Mouse (Mus musculus): ENCODE results near the gene Ppp2r5c.

Ppp2r5c gene

DNA sequence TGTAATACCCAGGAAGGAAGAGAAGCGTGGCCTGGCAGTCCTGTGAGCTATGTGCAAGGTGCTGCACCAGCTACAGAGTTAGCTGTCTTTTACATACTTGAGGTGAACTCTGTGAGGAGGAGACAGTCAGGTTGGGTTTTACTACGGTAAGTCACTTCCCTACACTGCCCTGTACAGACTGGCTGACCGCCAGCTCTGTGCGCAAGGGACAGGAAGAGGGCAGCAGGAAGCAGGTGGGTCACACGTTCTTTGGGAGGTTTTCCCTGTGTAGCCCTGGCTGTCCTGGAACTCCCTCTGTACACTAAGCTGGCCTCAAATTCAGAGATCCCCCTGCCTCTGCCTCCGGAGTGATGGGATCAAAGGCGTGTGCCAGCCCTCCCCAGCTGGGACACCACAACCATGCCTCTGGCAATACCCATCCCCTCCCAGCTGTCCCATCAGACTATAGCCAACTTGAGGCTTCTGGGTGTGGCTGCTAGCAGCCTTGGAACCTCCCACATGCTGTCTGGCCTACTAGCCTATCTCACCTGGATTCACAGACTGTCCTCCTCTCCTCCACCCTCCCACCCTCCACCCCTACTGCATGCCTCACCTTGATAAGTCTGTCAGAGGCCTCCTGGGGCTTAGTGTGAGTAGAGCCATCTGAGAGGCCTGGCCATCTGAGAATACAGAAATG is 102.7 kb downstream of the Ppp2r5c start:
- no peak for ATAC-seq (ENCODE audit: insufficient number of reproducible peaks, low FRiP score, low TSS enrichment)

DNA sequence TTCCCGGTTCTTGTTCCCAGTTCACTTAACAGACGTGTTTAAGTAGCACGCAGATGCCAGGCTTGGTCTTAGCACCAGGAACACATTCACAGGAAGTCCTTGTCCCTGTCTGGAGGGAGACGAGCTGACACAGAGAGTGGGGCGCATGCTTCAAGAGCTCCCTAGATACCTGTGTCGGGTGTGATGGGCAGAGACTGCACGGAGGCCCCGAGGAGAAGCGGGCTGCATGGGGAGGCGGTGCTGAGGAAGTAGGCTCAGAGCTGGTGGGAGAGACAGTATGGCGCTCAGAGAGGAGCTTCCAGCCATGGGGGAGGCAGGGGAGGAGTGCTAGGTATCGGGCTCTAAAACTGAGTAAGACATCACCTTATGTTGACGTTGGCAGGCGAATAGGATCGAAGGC is 103.4 kb downstream of the Ppp2r5c start:
- no peak for ATAC-seq (ENCODE audit: insufficient number of reproducible peaks, low FRiP score, low TSS enrichment)

DNA sequence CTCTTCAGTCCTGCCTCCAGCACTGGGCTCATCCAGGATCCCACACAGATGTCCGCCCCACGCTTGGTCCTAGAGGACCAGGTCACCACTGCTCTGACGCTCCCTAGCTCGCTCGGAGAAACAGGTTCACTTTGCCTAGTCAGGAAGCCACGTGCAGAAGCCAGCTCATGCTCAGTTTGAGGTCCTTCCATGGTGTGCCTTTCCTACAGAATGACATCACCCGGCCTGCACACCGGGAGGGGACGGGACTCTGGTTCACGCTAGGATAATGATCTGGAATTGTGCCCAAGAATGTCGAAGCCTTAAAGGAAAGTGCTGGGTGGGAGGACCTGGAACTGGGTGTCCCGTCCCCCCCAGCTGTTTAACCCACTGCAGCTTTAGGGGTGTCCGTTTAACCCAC is 105.2 kb downstream of the Ppp2r5c start:
- ATAC-seq (ENCODE audit: insufficient number of reproducible peaks, low FRiP score, low TSS enrichment) = no peak

DNA sequence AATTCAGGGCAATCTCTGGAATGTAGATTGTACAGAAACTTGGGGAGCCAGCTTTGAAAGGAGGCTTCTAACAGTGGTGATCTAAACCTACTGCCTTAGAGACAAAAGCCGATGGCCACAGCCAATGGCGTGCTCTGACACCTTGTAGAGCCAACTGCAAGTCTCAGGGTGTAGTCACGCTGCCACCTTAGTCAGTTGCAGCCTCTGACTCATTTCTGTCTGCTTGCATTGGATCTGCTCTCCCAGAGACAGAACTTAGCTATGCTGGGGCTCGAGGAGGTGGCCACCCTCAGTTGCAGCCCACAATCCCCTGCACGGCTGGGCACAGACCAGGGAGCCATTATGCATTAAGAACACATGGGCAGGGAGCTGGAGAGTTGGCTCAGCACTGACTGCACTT is 106.4 kb downstream of the Ppp2r5c start:
- no peak for ATAC-seq (ENCODE audit: insufficient number of reproducible peaks, low FRiP score, low TSS enrichment)

DNA sequence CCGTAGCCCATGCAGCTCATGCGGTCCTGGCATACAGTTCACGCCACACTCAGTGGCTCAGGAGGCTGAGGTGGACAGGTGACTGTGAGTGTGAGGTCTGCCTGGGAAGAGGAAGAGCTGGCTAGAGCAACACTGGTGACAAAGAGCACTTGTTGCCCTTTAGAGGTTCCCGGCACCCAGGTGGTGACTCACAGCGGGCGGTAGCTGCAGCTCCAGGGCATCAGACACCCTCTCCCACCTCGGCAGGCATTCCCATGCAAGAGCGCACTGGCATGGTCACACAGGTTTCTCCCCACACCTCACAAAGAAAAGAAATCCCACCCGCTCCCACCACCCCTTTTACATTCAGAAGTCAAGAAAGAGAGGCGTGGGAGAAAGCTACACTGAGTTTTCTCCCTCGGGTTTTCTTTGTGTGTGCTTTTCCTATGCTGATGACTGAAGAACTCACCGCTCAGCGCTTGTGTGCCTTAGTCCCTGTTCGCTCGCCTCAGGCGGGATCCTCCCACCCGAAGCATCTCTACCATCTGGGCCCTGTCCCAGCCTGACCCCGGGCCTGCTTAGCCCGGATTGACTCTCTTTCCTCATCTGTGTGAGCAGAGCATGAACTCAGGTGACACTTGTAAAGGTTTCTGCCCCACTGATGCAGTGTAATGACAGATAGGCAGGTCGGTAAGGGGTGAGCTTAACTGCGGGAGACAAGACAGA is 108.8 kb downstream of the Ppp2r5c start:
- no peak for ATAC-seq (ENCODE audit: insufficient number of reproducible peaks, low FRiP score, low TSS enrichment)

DNA sequence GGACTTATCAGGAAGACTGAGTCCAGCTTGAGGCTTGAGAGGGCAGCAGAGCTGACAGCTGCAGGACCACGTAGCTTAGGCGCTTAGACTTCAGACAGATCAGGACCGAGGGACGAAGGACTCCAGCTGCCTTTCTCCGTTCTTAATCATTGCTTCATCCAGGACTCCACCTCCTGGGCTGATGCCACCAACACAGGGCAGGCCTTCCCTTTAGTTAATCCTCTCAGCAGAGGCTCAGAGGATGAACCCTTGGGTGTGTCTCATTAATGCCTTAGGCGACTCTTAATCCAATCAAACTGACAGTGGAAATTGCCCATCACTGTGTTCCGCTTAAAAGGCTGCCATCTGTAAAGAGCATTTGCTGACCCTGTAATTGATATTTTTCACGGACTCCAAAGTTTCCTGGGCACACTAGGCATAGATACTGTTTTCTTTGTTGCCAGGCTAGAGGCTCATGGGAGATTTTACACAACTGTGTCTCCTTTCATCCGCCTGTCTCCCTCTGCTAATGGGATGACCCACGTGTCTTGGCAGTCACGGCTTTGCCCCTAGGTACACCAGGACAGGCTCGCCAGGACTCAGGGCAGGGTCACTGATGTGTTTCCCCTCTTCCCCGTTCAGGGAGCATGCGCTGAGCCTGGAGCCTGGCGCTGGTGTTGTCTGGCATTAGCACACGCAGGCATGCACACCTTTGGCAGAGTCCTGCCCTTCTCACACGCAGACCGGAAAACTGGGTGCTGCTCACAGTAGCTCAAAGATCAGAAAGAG is 110.1 kb downstream of the Ppp2r5c start:
- no peak for ATAC-seq (ENCODE audit: insufficient number of reproducible peaks, low FRiP score, low TSS enrichment)

DNA sequence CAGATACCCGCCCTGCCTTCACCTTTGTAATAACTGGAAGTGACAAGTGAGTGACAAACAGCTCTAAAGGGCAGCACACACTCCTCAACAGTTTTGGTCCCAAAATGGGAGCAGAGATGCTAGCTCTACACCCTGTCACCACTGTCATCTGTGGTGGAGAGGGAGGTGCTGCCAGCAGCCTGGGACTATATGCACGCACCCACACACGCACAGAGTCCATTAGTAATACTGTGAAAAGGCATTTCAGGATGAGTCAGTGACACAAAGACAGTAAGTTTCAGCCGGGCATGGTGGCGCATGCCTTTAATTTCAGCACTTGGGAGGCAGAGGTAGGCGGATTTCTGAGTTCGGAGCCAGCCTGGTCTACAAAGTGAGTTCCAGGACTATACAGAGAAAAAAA is 111.3 kb downstream of the Ppp2r5c start:
- ATAC-seq (ENCODE audit: insufficient number of reproducible peaks, low FRiP score, low TSS enrichment) = no peak

DNA sequence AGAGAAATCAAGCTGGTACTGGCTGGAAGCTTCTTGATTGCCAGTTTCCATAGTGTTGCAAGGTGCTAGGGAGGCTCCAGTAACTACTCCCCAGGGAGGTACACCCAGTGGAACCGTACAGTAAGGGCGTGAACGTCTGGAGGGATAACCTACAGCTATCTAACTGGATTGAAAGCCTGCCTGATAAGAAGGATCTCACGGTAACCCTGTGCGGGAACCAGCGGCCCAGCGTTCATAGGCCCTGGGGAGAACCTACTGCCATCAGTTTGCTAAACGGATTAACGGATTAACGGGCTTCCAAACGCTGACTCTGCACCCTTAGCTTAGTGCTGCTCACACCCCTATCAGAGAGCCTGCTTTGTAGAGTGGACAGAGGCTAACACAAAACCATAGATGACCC is 116.5 kb downstream of the Ppp2r5c start:
- ATAC-seq (ENCODE audit: insufficient number of reproducible peaks, low FRiP score, low TSS enrichment) = no peak

DNA sequence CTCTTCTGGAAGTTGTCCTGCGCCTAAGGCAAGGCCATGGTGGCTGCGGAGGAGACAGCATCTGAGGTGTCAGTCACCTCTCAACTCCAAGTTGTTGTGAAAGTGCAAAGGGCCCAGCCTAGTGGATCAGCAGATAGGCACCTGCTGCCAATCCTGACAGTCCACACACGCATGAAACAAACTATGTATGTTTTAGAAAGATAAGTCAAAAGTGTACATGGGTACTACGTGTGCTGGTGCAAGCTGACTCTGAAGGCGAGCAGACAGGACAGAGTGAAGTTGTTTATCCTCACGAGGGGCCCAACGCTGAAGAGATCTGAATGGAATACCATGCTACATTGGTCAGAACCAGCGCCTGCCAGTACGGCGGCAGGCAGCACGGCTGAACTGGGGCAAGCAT is 117.9 kb downstream of the Ppp2r5c start:
- ATAC-seq (ENCODE audit: insufficient number of reproducible peaks, low FRiP score, low TSS enrichment) = no peak

DNA sequence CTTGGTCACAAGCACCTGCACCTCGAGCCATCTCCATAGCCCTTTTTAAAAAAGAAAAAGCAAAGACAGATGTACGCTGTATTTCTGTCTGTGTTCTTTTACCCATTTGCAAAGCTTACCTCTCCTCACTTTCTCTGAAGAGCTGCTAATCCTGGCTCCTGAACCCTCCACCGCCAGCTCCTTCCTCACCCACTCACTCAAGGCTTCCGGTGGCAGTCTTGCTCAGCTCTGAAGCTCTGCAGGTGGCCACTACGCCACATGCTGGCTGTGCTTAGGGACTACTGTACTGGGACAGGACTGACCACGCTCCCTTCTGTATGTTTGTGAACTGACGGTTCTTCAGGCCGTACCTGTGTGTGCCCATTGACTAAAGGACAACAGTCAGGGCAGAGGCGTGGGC is 119.4 kb downstream of the Ppp2r5c start:
- no peak for ATAC-seq (ENCODE audit: insufficient number of reproducible peaks, low FRiP score, low TSS enrichment)

DNA sequence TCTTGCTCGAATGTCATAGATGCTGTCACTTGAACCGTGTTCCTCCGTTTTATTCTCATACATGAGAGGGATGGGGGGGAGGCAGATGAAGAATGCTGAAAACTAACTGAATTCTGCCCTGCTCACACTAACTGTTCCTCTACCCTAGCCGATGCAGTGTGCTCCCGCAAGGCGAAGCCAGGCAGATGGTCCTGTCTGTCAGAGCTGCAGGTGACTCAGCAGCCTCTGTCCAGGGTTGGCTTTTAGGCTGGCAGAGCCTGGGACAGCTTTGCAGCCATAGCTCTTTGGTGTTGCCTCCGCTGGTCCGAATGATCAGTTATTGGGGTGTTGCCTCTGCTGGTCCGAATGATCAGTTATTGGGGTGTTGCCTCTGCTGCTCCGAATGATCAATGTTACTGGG is 124.1 kb downstream of the Ppp2r5c start:
- ATAC-seq (ENCODE audit: insufficient number of reproducible peaks, low FRiP score, low TSS enrichment) = no peak

DNA sequence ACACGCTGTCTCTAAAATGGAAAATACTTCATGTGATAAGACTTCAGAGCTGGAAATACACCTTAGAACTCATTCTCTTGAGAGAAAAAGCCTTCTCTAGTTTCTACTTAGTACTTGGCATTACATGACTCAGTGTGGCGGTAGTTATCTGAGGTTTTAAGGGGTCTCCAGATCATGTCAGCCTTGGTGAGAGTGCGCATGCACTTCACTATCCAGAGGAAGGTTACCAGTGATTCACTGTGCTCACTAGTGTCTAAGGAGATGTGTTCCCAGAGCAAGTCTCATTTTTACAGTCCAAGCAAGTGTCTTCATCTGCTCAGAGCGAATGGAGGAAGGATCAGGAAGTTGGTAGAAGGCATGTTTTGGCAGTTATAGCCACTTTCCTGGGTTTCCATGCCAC is 125.4 kb downstream of the Ppp2r5c start:
- ATAC-seq (ENCODE audit: insufficient number of reproducible peaks, low FRiP score, low TSS enrichment) = no peak

DNA sequence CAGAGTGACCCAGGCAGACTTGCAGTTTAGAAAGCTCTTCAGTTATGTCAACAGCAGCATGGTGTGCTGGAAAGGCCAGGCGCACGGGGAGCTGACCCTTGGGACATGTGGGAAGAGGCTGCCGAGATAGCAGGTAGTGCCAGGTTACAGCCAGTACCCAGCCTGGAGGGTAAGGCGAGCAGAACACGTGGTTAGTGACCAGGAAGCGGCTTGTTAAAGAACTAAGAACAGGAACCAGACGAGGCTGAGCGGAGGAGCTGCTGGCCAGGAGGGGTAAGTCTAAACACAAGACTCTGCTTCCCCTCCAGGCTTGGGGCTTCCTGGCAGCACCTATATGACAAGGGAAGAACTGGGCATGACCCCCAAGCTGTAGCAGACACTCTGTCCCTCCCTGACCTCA is 126.7 kb downstream of the Ppp2r5c start:
- ATAC-seq (ENCODE audit: insufficient number of reproducible peaks, low FRiP score, low TSS enrichment) = no peak

DNA sequence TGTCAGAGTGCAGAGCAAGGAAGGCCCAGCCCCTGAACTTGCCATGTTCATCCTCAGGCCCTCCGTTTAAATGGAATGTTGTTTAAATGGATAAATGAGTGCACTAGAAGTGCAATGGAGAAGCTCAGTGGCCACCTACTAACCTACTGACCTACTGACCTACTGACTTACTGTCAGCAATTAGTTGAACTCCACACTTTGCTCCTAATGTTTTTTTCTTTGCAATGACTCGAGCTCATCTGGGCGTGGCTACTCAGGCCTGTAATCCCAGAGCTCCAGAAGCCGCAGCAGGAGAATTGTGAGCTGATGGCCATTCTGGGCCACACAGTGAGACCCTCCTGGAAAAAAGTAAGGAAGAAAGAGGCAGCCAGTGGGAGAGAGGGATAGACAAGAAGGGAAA is 129.0 kb downstream of the Ppp2r5c start:
- no peak for ATAC-seq (ENCODE audit: insufficient number of reproducible peaks, low FRiP score, low TSS enrichment)

DNA sequence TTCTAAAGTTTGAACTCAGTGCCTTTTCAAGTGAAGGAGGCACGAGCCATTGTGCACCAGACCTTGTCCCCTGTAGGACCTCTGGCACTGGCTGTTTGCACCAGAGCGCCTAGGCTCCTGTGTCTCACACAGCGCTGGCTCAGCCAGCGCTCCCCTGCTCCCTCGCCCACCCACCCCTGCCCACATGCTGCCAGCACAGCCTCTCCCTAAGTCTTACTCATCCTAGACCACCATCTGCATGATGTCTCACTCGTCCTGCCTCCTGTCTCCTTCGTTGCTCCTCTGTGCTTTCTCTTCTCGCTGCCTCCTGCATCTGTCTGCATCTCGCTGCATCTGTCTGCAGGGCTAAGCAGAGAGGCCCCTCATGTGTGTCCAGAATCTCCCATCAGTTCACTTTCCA is 131.4 kb downstream of the Ppp2r5c start:
- ATAC-seq (ENCODE audit: insufficient number of reproducible peaks, low FRiP score, low TSS enrichment) = no peak

DNA sequence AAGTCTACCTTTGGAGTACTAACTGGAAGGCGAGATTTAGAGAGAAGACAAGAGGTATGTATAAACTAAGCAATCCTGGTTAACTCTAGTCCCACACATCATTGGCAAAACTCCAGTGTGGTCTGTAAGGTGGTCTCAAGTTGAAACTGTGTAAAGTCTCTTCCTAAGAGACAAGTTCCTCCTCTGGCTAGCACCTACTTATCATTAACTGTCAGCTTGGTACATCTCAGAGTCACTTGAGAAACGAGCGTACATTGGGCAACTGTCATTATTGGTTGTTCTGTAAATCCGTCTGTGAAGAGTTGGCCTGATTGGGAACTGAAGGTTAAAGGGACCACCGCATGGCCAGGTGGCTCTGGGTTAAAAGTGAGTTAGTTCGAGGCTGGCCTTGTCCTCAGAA is 141.7 kb downstream of the Ppp2r5c start:
- ATAC-seq (ENCODE audit: insufficient number of reproducible peaks, low FRiP score, low TSS enrichment) = no peak

DNA sequence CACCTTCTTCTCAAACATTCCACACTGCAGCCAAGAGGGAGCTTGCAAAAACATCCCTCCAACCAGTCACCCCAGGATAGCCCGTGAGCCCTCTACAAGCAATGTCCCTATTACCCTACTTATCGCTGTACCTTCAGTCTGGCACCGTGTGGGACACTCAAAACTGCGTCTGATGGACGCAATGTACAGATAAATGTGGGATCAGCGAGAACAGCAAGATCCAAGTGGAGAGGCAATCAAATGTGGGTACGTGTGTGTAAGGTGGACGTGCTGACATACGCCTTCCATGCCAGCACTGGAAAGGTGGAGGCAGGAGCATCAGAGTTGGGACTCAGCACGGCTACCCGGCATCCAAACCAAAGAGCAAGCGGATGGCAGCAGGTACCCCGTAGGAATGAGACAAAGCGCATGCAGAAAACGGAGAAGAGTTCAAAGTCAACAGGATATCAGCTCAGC is 143.9 kb downstream of the Ppp2r5c start:
- peak; percentile 47 for ATAC-seq (ENCODE audit: insufficient number of reproducible peaks, low FRiP score, low TSS enrichment)

DNA sequence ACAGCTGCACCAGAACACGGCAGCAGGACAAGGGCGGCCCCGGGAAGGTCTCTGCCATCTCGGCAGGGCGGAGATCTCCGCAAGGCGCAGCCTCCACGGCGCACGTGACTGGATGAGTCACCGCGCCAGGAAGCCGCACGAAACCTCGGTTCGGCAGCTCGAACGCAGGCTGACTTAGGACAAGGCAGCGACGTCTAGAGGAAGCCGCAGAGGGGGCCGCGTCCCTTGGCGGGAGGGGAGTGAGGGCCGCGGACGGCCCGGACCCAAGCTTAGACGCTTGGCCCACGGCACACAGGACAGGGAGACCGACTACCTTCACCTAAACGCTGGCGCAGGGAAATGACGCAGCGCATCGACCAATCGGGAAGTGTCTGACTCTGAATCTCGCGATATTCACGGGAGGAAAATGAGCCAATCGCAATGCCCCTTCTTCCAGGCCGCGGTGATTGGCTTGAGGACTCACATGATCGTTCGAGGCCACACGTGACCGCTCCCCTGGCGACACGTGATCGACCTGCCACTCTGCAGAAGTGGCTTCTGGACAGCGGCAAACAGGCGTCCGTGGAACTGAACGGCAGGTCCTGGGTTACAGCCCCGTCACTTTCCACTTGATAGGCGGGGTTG is 144.5 kb downstream of the Ppp2r5c start:
- peak; percentile 87 for ATAC-seq (ENCODE audit: insufficient number of reproducible peaks, low FRiP score, low TSS enrichment)

DNA sequence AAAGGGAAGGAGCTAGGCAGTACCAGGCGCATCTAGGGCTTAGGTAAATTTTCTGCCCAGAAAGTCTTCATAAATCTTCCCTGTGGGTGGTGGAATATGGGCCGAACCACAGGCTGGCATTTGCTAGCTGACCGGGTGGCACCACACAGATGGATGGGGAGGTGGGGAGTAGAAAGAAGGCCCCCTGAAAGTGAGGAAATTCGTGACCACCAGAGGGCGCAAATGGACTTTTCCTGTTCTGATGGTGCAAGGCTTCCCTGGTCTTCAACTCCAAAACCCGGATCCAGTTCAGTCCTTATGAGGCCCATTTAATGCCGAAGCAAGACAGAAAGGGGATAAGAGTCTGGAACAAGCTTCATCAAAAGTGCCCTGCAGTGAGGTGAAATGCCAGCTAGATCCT is 151.6 kb downstream of the Ppp2r5c start:
- no peak for ATAC-seq (ENCODE audit: insufficient number of reproducible peaks, low FRiP score, low TSS enrichment)

DNA sequence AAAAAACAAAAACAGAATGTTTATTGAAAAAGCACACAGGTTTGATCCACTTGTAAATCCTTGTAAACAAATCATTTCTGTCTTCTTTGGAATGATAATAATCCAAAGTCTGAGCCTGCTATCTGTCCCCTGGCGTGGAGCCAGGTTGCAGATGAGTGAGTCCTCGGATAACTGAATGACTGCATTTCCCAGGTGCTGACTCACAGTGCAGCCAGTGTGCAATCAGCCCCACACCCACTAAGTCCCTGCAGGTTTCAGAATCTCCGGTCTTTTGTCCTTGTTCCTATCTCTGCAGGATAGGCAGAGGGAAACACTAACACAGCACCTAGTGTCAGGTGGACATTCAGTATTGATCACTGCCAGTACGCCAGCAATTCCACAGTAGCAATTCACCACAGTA is 152.9 kb downstream of the Ppp2r5c start:
- ATAC-seq (ENCODE audit: insufficient number of reproducible peaks, low FRiP score, low TSS enrichment) = no peak

All from cerebellum, adult (tissue).